Mouse (Mus musculus) hindbrain, embryonic 13.5 days (tissue): ENCODE data around the gene Nme3. TPM values are rescaled to one million over a fixed set of nuclear protein-coding genes. Genes with fewer than 3 reads are reported as not detected.
"Not testable (repeated sequence)": the region's sequence is repeated elsewhere in the genome, so short reads cannot be mapped to it uniquely, and the experiment has no call there.

Experiments used
- ATAC-seq: fragments of 200-750 bp; cut with Nextera tagmentation; 2 replicates; pipeline ENCODE4 v1.8.0; 2017; ENCODE audit warnings: moderate TSS enrichment; ENCODE audit not compliant: low FRiP score
- H3K27ac ChIP-seq: fragments of 300-500 bp; sonication (generic); 2 replicates; pipeline ENCODE4 v1.5.1; 2015; ENCODE audit warnings: inconsistent platforms, mild to moderate bottlenecking, moderate library complexity
- H3K27me3 ChIP-seq: fragments of 300-500 bp; sonication (generic); 2 replicates; pipeline ENCODE4 v1.6.1; 2015; ENCODE audit warnings: mild to moderate bottlenecking, inconsistent platforms
- H3K36me3 ChIP-seq: fragments of 300-500 bp; sonication (generic); 2 replicates; pipeline ENCODE4 v1.6.1; 2015; ENCODE audit warnings: mild to moderate bottlenecking, inconsistent platforms
- H3K4me1 ChIP-seq: fragments of 300-500 bp; sonication (generic); replicated peaks from 2 replicates; pipeline ENCODE4 v1.6.1; 2015; ENCODE audit warnings: inconsistent platforms
- H3K4me2 ChIP-seq: fragments of 300-500 bp; sonication (generic); 2 replicates; pipeline ENCODE4 v1.6.1; 2015; ENCODE audit warnings: inconsistent platforms, mild to moderate bottlenecking, moderate library complexity
- H3K4me3 ChIP-seq: fragments of 300-500 bp; sonication (generic); 2 replicates; pipeline ENCODE4 v1.5.1; 2015; ENCODE audit warnings: mild to moderate bottlenecking, inconsistent platforms
- H3K9ac ChIP-seq: fragments of 300-500 bp; sonication (generic); 2 replicates; pipeline ENCODE4 v1.6.1; 2015; ENCODE audit warnings: mild to moderate bottlenecking, inconsistent platforms
- H3K9me3 ChIP-seq: fragments of 300-500 bp; sonication (generic); 2 replicates; pipeline ENCODE4 v1.6.1; 2016; ENCODE audit warnings: inconsistent platforms
- WGBS: fragments of 180-500 bp; shearing (Covaris S2); methylation state at CpG from one replicate; pipeline ENCODE4 v1.1.7; 2015; 5-methylcytosine and 5-hydroxymethylcytosine counted together
- polyA plus RNA-seq: library from polyadenylated mRNA; unstranded; fragments of >200 nt; fragmentation: Nextera tagmentation; extraction: Ambion mirVana; gene quantifications from 2 replicates; pipeline ENCODE4 v1.2.1, GENCODE M21; 2015

Nme3 gene
- polyA plus RNA-seq, 1 experiment from 2014 or later = 78.4 TPM

GRCm38 (mm10) chr17:24923246-24923645 lies 26.9 kb downstream of the Nme3 start:
- Histone ChIP-seq H3K9ac (no peak overlapping the region), H3K36me3 (peaks cover 98% of the 10 kb centered on the region), H3K4me1 (no peaks in the 10 kb centered on the region), H3K27me3 (no peaks in the 10 kb centered on the region), H3K9me3 (no peaks in the 10 kb centered on the region), H3K27ac (no peak overlapping the region), H3K4me3 (no peak overlapping the region), H3K4me2 (no peak overlapping the region)
- ATAC-seq = no peak
- WGBS = 98% methylated on average over 1 of the region's 1 CpGs

- H3K4me2 ChIP-seq = no peak overlapping the region
- no peak overlapping the region for H3K9ac ChIP-seq
- WGBS = 83% methylated on average over 1 of the region's 1 CpGs
- H3K36me3 ChIP-seq = peaks cover 52% of the 10 kb centered on the region
- peaks cover 16% of the 10 kb centered on the region for H3K4me1 ChIP-seq
- ATAC-seq = no peak
- no peak overlapping the region for H3K4me3 ChIP-seq
- H3K9me3 ChIP-seq = no peaks in the 10 kb centered on the region
- no peaks in the 10 kb centered on the region for H3K27me3 ChIP-seq
- H3K27ac ChIP-seq = no peak overlapping the region
Measured at GRCm38 (mm10) chr17:24929506-24929905, 33.2 kb downstream of the Nme3 start.

GRCm38 (mm10) chr17:24932431-24932830 lies 36.1 kb downstream of the Nme3 start:
- no peaks in the 10 kb centered on the region for H3K27me3 ChIP-seq
- no peak overlapping the region for H3K9ac ChIP-seq
- no peak overlapping the region for H3K4me3 ChIP-seq
- H3K4me1 ChIP-seq = peaks cover 33% of the 10 kb centered on the region
- no peak overlapping the region for H3K27ac ChIP-seq
- no peak overlapping the region for H3K4me2 ChIP-seq
- ATAC-seq = no peak
- no peaks in the 10 kb centered on the region for H3K9me3 ChIP-seq
- H3K36me3 ChIP-seq = peaks cover 23% of the 10 kb centered on the region
- WGBS = 98% methylated on average over 4 of the region's 4 CpGs

GRCm38 (mm10) chr17:24933163-24933562 lies 36.9 kb downstream of the Nme3 start:
- no peak for ATAC-seq
- Histone ChIP-seq H3K27me3 (no peaks in the 10 kb centered on the region), H3K36me3 (peaks cover 17% of the 10 kb centered on the region), H3K9me3 (no peaks in the 10 kb centered on the region), H3K4me3 (no peak overlapping the region), H3K4me2 (no peak overlapping the region), H3K27ac (no peak overlapping the region), H3K9ac (peak overlapping the region; percentile 98; the same call in 1 of the 2 replicates), H3K4me1 (peaks cover 33% of the 10 kb centered on the region)
- 79% methylated on average over 4 of the region's 4 CpGs for WGBS

GRCm38 (mm10) chr17:24934926-24935325 lies 38.6 kb downstream of the Nme3 start:
- H3K4me3 ChIP-seq = peak overlapping the region; percentile 92
- H3K4me1 ChIP-seq = peaks cover 33% of the 10 kb centered on the region
- WGBS = 87% methylated on average over 4 of the region's 4 CpGs
- H3K27ac ChIP-seq = no peak overlapping the region
- no peaks in the 10 kb centered on the region for H3K27me3 ChIP-seq
- H3K36me3 ChIP-seq = peaks cover 14% of the 10 kb centered on the region
- H3K9ac ChIP-seq = peak overlapping the region; percentile 98
- H3K4me2 ChIP-seq = peak overlapping the region; percentile 90
- no peaks in the 10 kb centered on the region for H3K9me3 ChIP-seq
- no peak for ATAC-seq

- H3K27ac ChIP-seq = no peak overlapping the region; the same call in 1 of the 2 replicates
- no peaks in the 10 kb centered on the region for H3K9me3 ChIP-seq
- H3K4me3 ChIP-seq = peak overlapping the region; percentile 92
- no peak for ATAC-seq
- H3K4me1 ChIP-seq = peaks cover 33% of the 10 kb centered on the region
- peak overlapping the region; percentile 98 for H3K9ac ChIP-seq
- H3K27me3 ChIP-seq = no peaks in the 10 kb centered on the region
- H3K4me2 ChIP-seq = peak overlapping the region; percentile 90
- H3K36me3 ChIP-seq = peaks cover 14% of the 10 kb centered on the region
Measured at GRCm38 (mm10) chr17:24935666-24936065, 39.4 kb downstream of the Nme3 start.

GRCm38 (mm10) chr17:24936259-24937237 lies 40.2 kb downstream of the Nme3 start, which contains the start of gene Mapk8ip3:
Gene Mapk8ip3 (minus strand): TSS chr17:24936977.
- Histone ChIP-seq H3K9ac (peak within 1 kb of the TSS; percentile 98), H3K9me3 (no peaks in the 10 kb centered on the region), H3K36me3 (peaks cover 14% of the 10 kb centered on the region), H3K27me3 (no peaks in the 10 kb centered on the region), H3K4me3 (peak within 1 kb of the TSS; percentile 92), H3K4me2 (peak within 1 kb of the TSS; percentile 90), H3K4me1 (peaks cover 33% of the 10 kb centered on the region), H3K27ac (peak within 1 kb of the TSS; percentile 94)
- ATAC-seq = peak; percentile 98
- WGBS = under 1% methylated on average over 77 of the region's 78 CpGs

GRCm38 (mm10) chr17:24937266-24937665 lies 41.0 kb downstream of the Nme3 start:
- 53% methylated on average over 6 of the region's 6 CpGs for WGBS
- Histone ChIP-seq H3K36me3 (peaks cover 9% of the 10 kb centered on the region; the same call in 1 of the 2 replicates), H3K9ac (peak overlapping the region; percentile 98), H3K4me1 (peaks cover 33% of the 10 kb centered on the region), H3K4me2 (peak overlapping the region; percentile 90), H3K27ac (peak overlapping the region; percentile 94), H3K4me3 (peak overlapping the region; percentile 92), H3K27me3 (no peaks in the 10 kb centered on the region), H3K9me3 (no peaks in the 10 kb centered on the region)
- no peak for ATAC-seq

- not testable (repeated sequence) for H3K9me3 ChIP-seq, H3K9ac ChIP-seq, ATAC-seq, H3K27ac ChIP-seq, H3K4me1 ChIP-seq, H3K4me3 ChIP-seq, H3K4me2 ChIP-seq, H3K27me3 ChIP-seq
- H3K36me3 ChIP-seq = peaks cover 46% of the 10 kb centered on the region
- 21% methylated on average over 2 of the region's 2 CpGs for WGBS
Measured at GRCm38 (mm10) chr17:24942453-24942852, 46.2 kb downstream of the Nme3 start.

- Histone ChIP-seq H3K4me1 (no peaks in the 10 kb centered on the region), H3K4me2 (no peak overlapping the region), H3K9me3 (no peaks in the 10 kb centered on the region), H3K27ac (no peak overlapping the region; the same call in 1 of the 2 replicates), H3K9ac (no peak overlapping the region), H3K4me3 (no peak overlapping the region), H3K36me3 (peaks cover 52% of the 10 kb centered on the region), H3K27me3 (no peaks in the 10 kb centered on the region)
- WGBS = 90% methylated on average over 7 of the region's 7 CpGs
- ATAC-seq = no peak
Measured at GRCm38 (mm10) chr17:24943036-24943435, 46.7 kb downstream of the Nme3 start.

- not testable (repeated sequence) for H3K27ac ChIP-seq, H3K4me2 ChIP-seq, H3K4me3 ChIP-seq, H3K9me3 ChIP-seq, H3K27me3 ChIP-seq, H3K4me1 ChIP-seq, ATAC-seq, H3K9ac ChIP-seq
- H3K36me3 ChIP-seq = peaks cover 58% of the 10 kb centered on the region
- WGBS = 83% methylated on average over 1 of the region's 1 CpGs
Measured at GRCm38 (mm10) chr17:24943589-24943988, 47.3 kb downstream of the Nme3 start.
